Mouse (Mus musculus): ENCODE measurements around the gene Abcc1.

- TF ChIP-seq CTCF (conservative IDR thresholded peaks at IDR 0.05; ENCODE audit: low read length) (no peak), NANOG (IDR thresholded peaks at IDR 0.05; ENCODE audit: borderline replicate concordance, low read length) (no peak)
Observed at GRCm38 (mm10) chr16:14403507-14403906, 42.1 kb downstream of the Abcc1 start.
